In genomic region chr8:105699488-105700215, GRCm38 (mm10) we compare ENCODE assay signal across 9 mouse cellular contexts. TPM values are rescaled to one million over a fixed set of nuclear protein-coding genes. Genes with fewer than 3 reads are reported as not detected.
DNase-seq lines count a peak whose midpoint lies in the region; ATAC-seq and TF ChIP-seq lines count a peak whose summit lies in the region.
"Had no signal": no experiment of that assay in that cellular context is flagged by ENCODE, and none has a peak within 500 bp of the region (broad histone marks: within the 10 kb centered on the region; RNA-seq: fewer than 3 reads in every experiment).

No protein-coding gene starts in this region.

- H3K4me2 ChIP-seq in heart, postnatal 0 days (ENCODE audit: low read depth, low read length) = peak overlapping the region; percentile 87
- peak overlapping the region; percentile 93 for H3K4me2 ChIP-seq in hindbrain, embryonic 15.5 days
- peak overlapping the region; percentile 83 for H3K4me2 ChIP-seq in midbrain, embryonic 14.5 days (ENCODE audit: low read length)

- no peak overlapping the region for H3K27ac ChIP-seq in heart, postnatal 0 days (ENCODE audit: low read depth)
- 0 out of 2 replicates have a peak overlapping the region, but pooled peaks have one; percentile 84 for H3K27ac ChIP-seq in embryonic facial prominence, embryonic 10.5 days (replicated peaks)
- no peak overlapping the region for H3K27ac ChIP-seq in hindbrain, embryonic 15.5 days (replicated peaks)
- H3K27ac ChIP-seq in midbrain, embryonic 14.5 days (replicated peaks; ENCODE audit: low read depth, low read length) = no peak overlapping the region

- DNase-seq in heart, postnatal 0 days (ENCODE audit: low spot score) = no peak
- DNase-seq in heart, postnatal 10 days = no peak
- no peak for DNase-seq in embryonic facial prominence, embryonic 10.5 days (ENCODE audit: low spot score)
- DNase-seq in midbrain, embryonic 14.5 days = no peak
- no peak for DNase-seq in urinary bladder, postnatal 10 days (ENCODE audit: low spot score)
- DNase-seq in left cerebral cortex, postnatal 25 days (ENCODE audit: low spot score in 2 of 2) = no peak
- DNase-seq in layer of hippocampus, postnatal 25 days (ENCODE audit: extremely low spot score in 1 of 2, low spot score in 1 of 2) = no peak

- no peak overlapping the region for H3K4me3 ChIP-seq in heart, postnatal 0 days (ENCODE audit: low read depth, low read length)
- peak overlapping the region; percentile 81 for H3K4me3 ChIP-seq in embryonic facial prominence, embryonic 10.5 days
- peak overlapping the region; percentile 56 for H3K4me3 ChIP-seq in hindbrain, embryonic 15.5 days
- peak overlapping the region; percentile 57 for H3K4me3 ChIP-seq in midbrain, embryonic 14.5 days (replicated peaks; ENCODE audit: low read depth, low read length)

- peaks cover 8% of the 10 kb centered on the region; the same call in 1 of the 2 replicates for H3K27me3 ChIP-seq in heart, postnatal 0 days (ENCODE audit: control insufficient read depth, insufficient read depth, low read length)
- H3K27me3 ChIP-seq in embryonic facial prominence, embryonic 10.5 days (replicated peaks; ENCODE audit: low read depth, poor library complexity, severe bottlenecking) = peaks cover 10% of the 10 kb centered on the region
- no peaks in the 10 kb centered on the region for H3K27me3 ChIP-seq in hindbrain, embryonic 15.5 days
- no peaks in the 10 kb centered on the region for H3K27me3 ChIP-seq in midbrain, embryonic 14.5 days (ENCODE audit: control insufficient read depth, insufficient read depth, low read length)

- ATAC-seq in heart, postnatal 0 days (ENCODE audit: insufficient read depth, low read depth) = no peak
- no peak for ATAC-seq in hindbrain, embryonic 15.5 days (ENCODE audit: low FRiP score, low read depth)
- ATAC-seq in midbrain, embryonic 14.5 days (ENCODE audit: low FRiP score, low TSS enrichment) = no peak

- H3K9ac ChIP-seq in heart, postnatal 0 days (replicated peaks; ENCODE audit: low read depth, low read length) = peak overlapping the region; percentile 67; the same call in 1 of the 2 replicates
- H3K9ac ChIP-seq in hindbrain, embryonic 15.5 days = peak overlapping the region; percentile 70; the same call in 1 of the 2 replicates
- H3K9ac ChIP-seq in midbrain, embryonic 14.5 days (replicated peaks; ENCODE audit: low read length) = peak overlapping the region; percentile 68

- TF ChIP-seq CTCF in heart, postnatal 0 days (IDR thresholded peaks at IDR 0.05; ENCODE audit: low read depth) = no peak

- peaks cover 24% of the 10 kb centered on the region for H3K36me3 ChIP-seq in heart, postnatal 0 days (replicated peaks; ENCODE audit: control insufficient read depth, insufficient read depth, low read length)
- peaks cover 62% of the 10 kb centered on the region for H3K36me3 ChIP-seq in embryonic facial prominence, embryonic 10.5 days (replicated peaks)
- H3K36me3 ChIP-seq in hindbrain, embryonic 15.5 days = peaks cover 46% of the 10 kb centered on the region
- peaks cover 49% of the 10 kb centered on the region for H3K36me3 ChIP-seq in midbrain, embryonic 14.5 days (ENCODE audit: control insufficient read depth, insufficient read depth, low read length)

- intact Hi-C loops in heart, postnatal 10 days (cut with DNase I) = no loop called here
- intact Hi-C loops in left cerebral cortex, postnatal 25 days (cut with DNase I) = loop anchor here (5.0 kb wide), 1 partner anchor 62 kb away; the partner anchor contains the start of genes Agrp and Ctcf

- H3K4me1 ChIP-seq in heart, postnatal 0 days (ENCODE audit: control insufficient read depth, insufficient read depth) = peaks cover 7% of the 10 kb centered on the region; the same call in 1 of the 2 replicates
- peaks cover 27% of the 10 kb centered on the region for H3K4me1 ChIP-seq in embryonic facial prominence, embryonic 10.5 days
- peaks cover 44% of the 10 kb centered on the region for H3K4me1 ChIP-seq in hindbrain, embryonic 15.5 days (replicated peaks)
- peaks cover 25% of the 10 kb centered on the region for H3K4me1 ChIP-seq in midbrain, embryonic 14.5 days (ENCODE audit: control insufficient read depth, insufficient read depth, low read length)

- H3K9me3 ChIP-seq in heart, postnatal 0 days (replicated peaks; ENCODE audit: control insufficient read depth, low read length) = no peaks in the 10 kb centered on the region
- H3K9me3 ChIP-seq in embryonic facial prominence, embryonic 10.5 days = no peaks in the 10 kb centered on the region
- no peaks in the 10 kb centered on the region for H3K9me3 ChIP-seq in hindbrain, embryonic 15.5 days
- no peaks in the 10 kb centered on the region for H3K9me3 ChIP-seq in midbrain, embryonic 14.5 days (ENCODE audit: control insufficient read depth, low read length)

- 89% methylated on average over 11 of the region's 11 CpGs for WGBS in heart, postnatal 0 days
- 91% methylated on average over 11 of the region's 11 CpGs for WGBS in embryonic facial prominence, embryonic 10.5 days
- 90% methylated on average over 11 of the region's 11 CpGs for WGBS in hindbrain, embryonic 15.5 days
- 88% methylated on average over 11 of the region's 11 CpGs for WGBS in midbrain, embryonic 14.5 days

- no peak for TF ChIP-seq EP300 in heart, postnatal 0 days (IDR thresholded peaks at IDR 0.05; ENCODE audit: low read depth)

RNA-seq across cellular contexts. Expression of gene Acd, which starts 1.2 kb away (rescaled TPM):
- 8.7 and 12.8 TPM in 2 replicates for total RNA-seq in heart, postnatal 0 days (2014; rRNA removed; ENCODE audit: low replicate concordance)
- 29.1 and 32.1 TPM in 2 replicates for polyA plus RNA-seq in heart, postnatal 0 days (2015; fragmentation: Nextera tagmentation; extraction: Ambion mirVana)
- total RNA-seq in heart, postnatal 10 days (2021) = 10 to 100 TPM; 20.8 to 21.2 TPM
- polyA plus RNA-seq in embryonic facial prominence, embryonic 10.5 days (2016; fragmentation: Nextera tagmentation; extraction: Ambion mirVana) = 67.7 and 72.6 TPM in 2 replicates
- 85.1 and 92.6 TPM in 2 replicates for polyA plus RNA-seq in hindbrain, embryonic 15.5 days (2015; fragmentation: Nextera tagmentation; extraction: Ambion mirVana)
- 86.3 and 106 TPM in 2 replicates for polyA plus RNA-seq in midbrain, embryonic 14.5 days (2014; fragmentation: Nextera tagmentation; extraction: Ambion mirVana)
- 10 to 100 TPM; 44.5 to 51.9 TPM for total RNA-seq in left cerebral cortex, postnatal 25 days (2021)
- total RNA-seq in layer of hippocampus, postnatal 25 days (2021) = 10 to 100 TPM; 39.8 to 41.9 TPM

RNA-seq across cellular contexts. Expression of gene Pard6a, which starts 1.3 kb away (rescaled TPM):
- 14.0 and 15.5 TPM in 2 replicates for total RNA-seq in heart, postnatal 0 days (2014; rRNA removed; ENCODE audit: low replicate concordance)
- 16.7 and 18.5 TPM in 2 replicates for polyA plus RNA-seq in heart, postnatal 0 days (2015; fragmentation: Nextera tagmentation; extraction: Ambion mirVana)
- 1 to 10 TPM; 7.1 to 9.1 TPM for total RNA-seq in heart, postnatal 10 days (2021)
- 15.1 and 16.8 TPM in 2 replicates for polyA plus RNA-seq in embryonic facial prominence, embryonic 10.5 days (2016; fragmentation: Nextera tagmentation; extraction: Ambion mirVana)
- 55.1 and 57.1 TPM in 2 replicates for polyA plus RNA-seq in hindbrain, embryonic 15.5 days (2015; fragmentation: Nextera tagmentation; extraction: Ambion mirVana)
- 51.2 and 53.4 TPM in 2 replicates for polyA plus RNA-seq in midbrain, embryonic 14.5 days (2014; fragmentation: Nextera tagmentation; extraction: Ambion mirVana)
- total RNA-seq in left cerebral cortex, postnatal 25 days (2021) = 10 to 100 TPM; 41.2 to 46.6 TPM
- total RNA-seq in layer of hippocampus, postnatal 25 days (2021) = 10 to 100 TPM; 34.8 to 38.4 TPM

RNA-seq across cellular contexts. Expression of gene 4933405L10Rik, which starts 7.8 kb away (rescaled TPM):
- total RNA-seq in heart, postnatal 0 days (2014; rRNA removed; ENCODE audit: low replicate concordance) = not detected in 2 replicates
- not detected in 2 replicates for polyA plus RNA-seq in heart, postnatal 0 days (2015; fragmentation: Nextera tagmentation; extraction: Ambion mirVana)
- not detected for total RNA-seq in heart, postnatal 10 days (2021)
- polyA plus RNA-seq in embryonic facial prominence, embryonic 10.5 days (2016; fragmentation: Nextera tagmentation; extraction: Ambion mirVana) = not detected in 2 replicates
- polyA plus RNA-seq in hindbrain, embryonic 15.5 days (2015; fragmentation: Nextera tagmentation; extraction: Ambion mirVana) = 0.20 and 0.23 TPM in 2 replicates
- polyA plus RNA-seq in midbrain, embryonic 14.5 days (2014; fragmentation: Nextera tagmentation; extraction: Ambion mirVana) = 0.41 TPM in 1 of 2 replicates, not detected in the other
- total RNA-seq in left cerebral cortex, postnatal 25 days (2021) = under 1 TPM; 0.53 to 0.60 TPM
- total RNA-seq in layer of hippocampus, postnatal 25 days (2021) = not detected
- polyA plus RNA-seq: thymus, postnatal 0 days had no signal

RNA-seq across cellular contexts. Expression of gene Enkd1, which starts 8.4 kb away (rescaled TPM):
- 1.1 and 11.1 TPM in 2 replicates for total RNA-seq in heart, postnatal 0 days (2014; rRNA removed; ENCODE audit: low replicate concordance)
- polyA plus RNA-seq in heart, postnatal 0 days (2015; fragmentation: Nextera tagmentation; extraction: Ambion mirVana) = 4.0 and 5.9 TPM in 2 replicates
- 1 to 10 TPM; 2.9 to 3.5 TPM for total RNA-seq in heart, postnatal 10 days (2021)
- polyA plus RNA-seq in embryonic facial prominence, embryonic 10.5 days (2016; fragmentation: Nextera tagmentation; extraction: Ambion mirVana) = 49.3 and 54.0 TPM in 2 replicates
- polyA plus RNA-seq in hindbrain, embryonic 15.5 days (2015; fragmentation: Nextera tagmentation; extraction: Ambion mirVana) = 15.7 and 16.6 TPM in 2 replicates
- 13.8 and 13.9 TPM in 2 replicates for polyA plus RNA-seq in midbrain, embryonic 14.5 days (2014; fragmentation: Nextera tagmentation; extraction: Ambion mirVana)
- total RNA-seq in left cerebral cortex, postnatal 25 days (2021) = 1 to 10 TPM; 8.7 to 9.8 TPM
- 1 to 10 TPM; 8.2 to 9.9 TPM for total RNA-seq in layer of hippocampus, postnatal 25 days (2021)

RNA-seq across cellular contexts. Expression of gene Carmil2, which starts 13.6 kb away (rescaled TPM):
- 1.3 and 1.4 TPM in 2 replicates for total RNA-seq in heart, postnatal 0 days (2014; rRNA removed; ENCODE audit: low replicate concordance)
- polyA plus RNA-seq in heart, postnatal 0 days (2015; fragmentation: Nextera tagmentation; extraction: Ambion mirVana) = 0.05 and 0.10 TPM in 2 replicates
- under 1 TPM; 0.62 to 0.93 TPM for total RNA-seq in heart, postnatal 10 days (2021)
- polyA plus RNA-seq in embryonic facial prominence, embryonic 10.5 days (2016; fragmentation: Nextera tagmentation; extraction: Ambion mirVana) = 1.5 TPM in 2 replicates
- polyA plus RNA-seq in hindbrain, embryonic 15.5 days (2015; fragmentation: Nextera tagmentation; extraction: Ambion mirVana) = 23.5 and 28.7 TPM in 2 replicates
- 17.8 and 18.0 TPM in 2 replicates for polyA plus RNA-seq in midbrain, embryonic 14.5 days (2014; fragmentation: Nextera tagmentation; extraction: Ambion mirVana)
- 10 to 100 TPM; 58.0 to 61.9 TPM for total RNA-seq in left cerebral cortex, postnatal 25 days (2021)
- total RNA-seq in layer of hippocampus, postnatal 25 days (2021) = 10 to 100 TPM; 70.2 to 79.8 TPM
